Mouse (Mus musculus) megakaryocyte progenitor cell, adult 5-6 weeks (primary cell): Measurements from ENCODE around the gene Sfxn2. TPM values are rescaled to one million over a fixed set of nuclear protein-coding genes. Genes with fewer than 3 reads are reported as not detected.
"Not testable (repeated sequence)": the region's sequence is repeated elsewhere in the genome, so short reads cannot be mapped to it uniquely, and the experiment has no call there.

Experiments used
- ATAC-seq: replicated peaks from 2 replicates; pipeline ENCODE4 v1.8.0; 2016; ENCODE audit warnings: mild to moderate bottlenecking, moderate TSS enrichment, inconsistent platforms; ENCODE audit not compliant: poor library complexity
- total RNA-seq, 2 experiments: library from RNA; stranded (forward) in 1 of 2; stranded (reverse) in 1 of 2; fragments of 157-497, 149-512 nt in 1 of 2; fragments of 200-1000 nt in 1 of 2; gene quantifications; 2 replicates each; pipeline versions ENCODE4 v1.2.3 to v1.2.4; 2015 to 2017

The Sfxn2 gene
- total RNA-seq, 2 experiments from 2014 or later: 8.9 to 9.2 TPM

DNA sequence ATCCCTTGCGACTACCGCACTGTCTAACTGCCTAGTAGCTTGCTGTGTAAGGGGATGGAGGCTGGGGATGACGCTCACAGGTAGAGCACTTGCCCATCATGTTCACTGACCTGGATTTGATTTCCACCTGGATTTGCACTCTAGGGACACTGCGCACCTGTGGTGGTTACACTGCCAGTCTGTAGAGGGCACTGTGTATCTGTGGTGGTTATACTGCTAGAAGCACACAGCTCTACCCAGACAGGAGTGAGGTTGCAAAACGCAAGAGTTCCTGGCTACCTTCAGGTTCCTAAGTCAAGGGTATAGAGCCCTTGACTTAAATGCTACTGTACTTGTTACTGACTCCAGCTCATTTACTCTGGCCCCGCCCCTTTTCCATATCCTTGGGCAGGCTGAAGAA, 35.0 kb upstream of the Sfxn2 start:
- peak; percentile 72 for ATAC-seq

- no peak for ATAC-seq
These were observed 30.4 kb upstream of the Sfxn2 start for GRCm38 (mm10) chr19:46542750-46543149.

- ATAC-seq: no peak
These were observed 25.6 kb upstream of the Sfxn2 start for GRCm38 (mm10) chr19:46547565-46547964.

- ATAC-seq: no peak
These were observed 25.1 kb upstream of the Sfxn2 start for GRCm38 (mm10) chr19:46548110-46548509.

DNA sequence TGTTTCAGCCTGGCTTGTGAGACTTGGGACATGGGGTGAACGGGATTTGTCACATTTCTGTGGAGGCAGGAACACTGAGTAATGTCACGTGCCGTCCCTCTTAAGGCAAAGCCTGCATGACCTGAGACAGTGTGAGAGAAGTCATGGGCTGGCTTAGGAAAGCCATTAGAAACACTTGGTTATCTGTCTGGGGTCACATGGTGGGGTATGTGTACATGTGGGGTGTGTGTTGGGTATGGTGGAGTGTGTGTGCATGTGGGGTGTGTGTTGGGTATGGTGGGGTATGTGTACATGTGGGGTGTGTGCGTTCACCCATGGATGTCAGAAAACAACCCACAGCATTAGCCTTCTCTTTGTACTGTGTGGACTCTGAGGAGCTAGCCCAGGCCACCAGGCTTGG, 22.8 kb upstream of the Sfxn2 start:
- no peak for ATAC-seq

GRCm38 (mm10) chr19:46552496-46552895, 20.7 kb upstream of the Sfxn2 start:
- ATAC-seq: no peak

GRCm38 (mm10) chr19:46553541-46553955, 19.6 kb upstream of the Sfxn2 start:
- ATAC-seq: peak; percentile 98

DNA sequence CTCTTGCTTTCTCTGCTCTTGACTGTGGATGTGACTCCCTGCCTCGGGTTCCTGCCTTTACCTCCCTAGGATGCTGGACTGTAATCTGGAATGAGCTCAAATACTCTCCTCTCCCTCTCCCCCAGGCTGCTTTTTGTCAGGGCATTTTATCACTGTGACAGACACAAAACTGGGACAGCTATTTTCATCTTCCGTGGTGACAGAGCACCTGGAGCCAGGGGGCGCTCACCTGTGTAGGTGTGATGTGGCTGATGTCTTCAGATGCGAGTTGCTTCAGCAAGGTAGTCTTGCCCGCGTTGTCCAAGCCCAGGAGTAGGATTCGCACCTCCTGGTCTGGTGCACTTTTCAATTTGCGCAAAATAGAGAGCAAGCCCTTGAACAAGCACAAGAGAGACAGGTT, 15.2 kb upstream of the Sfxn2 start:
- ATAC-seq: no peak

- no peak for ATAC-seq
These were observed 14.5 kb upstream of the Sfxn2 start for GRCm38 (mm10) chr19:46558631-46559030.

DNA sequence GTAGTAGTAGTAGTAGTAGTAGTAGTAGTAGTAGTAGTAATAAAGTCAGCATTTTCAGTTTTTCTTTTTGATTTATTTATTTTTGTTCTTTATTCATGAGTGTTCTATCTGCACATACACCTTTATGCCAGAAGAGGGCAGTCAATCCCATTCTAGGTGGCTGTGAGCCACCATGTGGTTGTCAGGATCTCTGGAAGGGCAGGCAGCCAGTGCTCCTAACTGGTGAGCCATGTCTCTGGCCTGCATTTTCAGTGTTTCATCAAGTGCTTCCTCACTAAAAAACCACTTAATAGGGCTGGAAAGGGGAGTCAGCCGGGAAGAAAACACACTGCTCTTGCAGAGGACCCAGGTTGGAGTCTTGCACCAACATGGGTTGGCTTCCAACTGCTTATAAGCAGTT, 11.0 kb upstream of the Sfxn2 start:
- ATAC-seq: peak; percentile 98

GRCm38 (mm10) chr19:46562581-46563515, 10.3 kb upstream of the Sfxn2 start:
- no peak for ATAC-seq

DNA sequence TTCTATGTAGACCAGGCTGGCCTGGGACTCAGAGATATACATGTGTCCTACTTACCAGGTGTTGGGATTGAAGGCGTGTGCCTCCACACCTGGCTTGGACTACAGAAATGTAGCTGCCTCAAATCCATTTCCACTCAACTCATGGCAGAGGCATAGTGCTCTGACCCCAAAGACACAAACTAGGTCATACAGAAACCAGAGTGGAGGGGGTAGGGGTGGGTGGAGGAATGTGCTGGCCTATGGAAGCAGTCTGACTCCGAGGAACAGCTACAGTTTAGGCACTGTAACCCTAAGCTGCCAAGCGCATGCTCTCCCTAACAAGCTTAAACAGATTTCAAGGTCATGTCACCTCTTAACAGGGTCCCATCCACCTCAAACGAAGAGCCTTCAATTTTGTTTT, 9.6 kb upstream of the Sfxn2 start:
- no peak for ATAC-seq

DNA sequence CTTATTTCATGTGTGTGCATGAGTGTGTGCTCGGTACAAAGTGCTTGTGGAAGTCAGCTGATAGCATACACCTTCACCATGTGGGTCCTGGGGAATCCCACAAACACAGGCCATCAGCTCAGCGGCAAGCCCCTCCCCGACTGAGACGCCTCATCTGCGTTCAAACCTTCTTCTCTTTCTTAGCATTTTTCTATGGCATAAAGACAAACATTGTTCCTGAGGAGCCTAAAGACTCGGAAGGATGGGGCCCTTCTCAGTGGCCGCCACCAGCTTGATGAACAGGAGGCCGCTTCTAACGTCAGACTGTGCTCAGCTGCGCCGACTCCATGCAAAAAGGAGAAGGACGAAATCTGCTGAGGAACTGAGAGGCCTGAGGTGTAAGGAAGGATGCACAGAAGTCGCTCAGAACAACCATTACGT, 9.1 kb upstream of the Sfxn2 start:
- no peak for ATAC-seq

GRCm38 (mm10) chr19:46571211-46571877, 1.8 kb upstream of the Sfxn2 start:
- ATAC-seq: not testable (repeated sequence)

DNA sequence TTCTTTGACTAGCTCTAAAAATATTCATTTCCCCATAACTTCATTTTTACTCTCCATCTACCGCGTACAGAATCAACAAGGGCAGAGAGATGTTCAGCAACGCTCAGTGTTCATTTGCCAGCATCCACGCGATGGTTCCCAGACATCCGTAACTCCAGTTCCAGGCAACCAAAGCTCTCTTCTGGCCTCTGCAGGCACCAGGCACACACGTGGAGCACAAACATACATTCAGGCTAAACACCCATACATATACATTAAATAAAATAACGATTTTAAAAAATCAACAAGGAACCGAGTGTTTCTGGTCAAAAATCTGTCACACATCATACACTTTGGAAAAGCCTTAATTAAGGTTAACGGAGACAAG, 1.3 kb upstream of the Sfxn2 start:
- ATAC-seq: no peak

GRCm38 (mm10) chr19:46572548-46572947, 617 bp upstream of the Sfxn2 start:
- peak; percentile 3; the same call in 1 of the 2 replicates for ATAC-seq

DNA sequence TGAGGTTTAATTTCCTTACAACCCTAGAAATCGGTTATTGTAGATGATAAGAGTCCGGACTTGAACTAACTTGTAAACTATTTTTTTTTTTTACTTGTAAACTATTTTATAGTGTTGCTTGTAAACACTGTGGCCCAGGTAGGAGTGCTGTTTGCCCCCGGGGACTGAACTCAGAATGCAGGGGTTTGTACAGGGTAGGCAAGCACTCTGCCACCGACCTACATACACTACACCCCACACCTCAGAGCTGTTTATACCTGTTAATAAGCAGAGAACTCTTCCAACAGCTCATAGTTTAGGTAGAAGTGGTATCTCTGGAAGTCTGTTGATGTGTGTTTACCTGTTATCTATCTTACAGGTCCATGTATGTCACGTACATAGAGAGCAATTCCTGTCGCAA, 825 bp downstream of the Sfxn2 start:
- ATAC-seq: no peak

DNA sequence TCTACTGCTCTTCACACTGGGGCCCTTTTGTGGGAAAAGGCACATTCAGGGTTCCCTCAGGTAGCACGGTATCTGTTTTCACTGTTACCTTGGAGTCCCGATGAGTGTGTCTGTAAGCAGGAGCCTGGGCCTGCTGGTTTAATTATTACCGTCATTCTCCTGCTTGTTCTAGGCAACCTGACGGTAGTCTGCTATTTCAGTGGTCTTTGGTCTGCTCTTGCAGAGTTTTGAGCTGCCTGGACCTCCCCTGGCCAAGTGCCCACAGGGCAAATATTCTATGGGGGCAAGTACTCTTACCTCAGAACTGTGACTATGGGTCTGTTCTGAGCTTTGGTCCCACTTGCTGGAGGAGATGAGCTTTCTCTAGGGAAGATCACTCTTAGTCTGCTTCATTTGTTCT, 2.0 kb downstream of the Sfxn2 start:
- no peak for ATAC-seq

- ATAC-seq: peak; percentile 94
These were observed 14.8 kb downstream of the Sfxn2 start for GRCm38 (mm10) chr19:46587823-46588508.

DNA sequence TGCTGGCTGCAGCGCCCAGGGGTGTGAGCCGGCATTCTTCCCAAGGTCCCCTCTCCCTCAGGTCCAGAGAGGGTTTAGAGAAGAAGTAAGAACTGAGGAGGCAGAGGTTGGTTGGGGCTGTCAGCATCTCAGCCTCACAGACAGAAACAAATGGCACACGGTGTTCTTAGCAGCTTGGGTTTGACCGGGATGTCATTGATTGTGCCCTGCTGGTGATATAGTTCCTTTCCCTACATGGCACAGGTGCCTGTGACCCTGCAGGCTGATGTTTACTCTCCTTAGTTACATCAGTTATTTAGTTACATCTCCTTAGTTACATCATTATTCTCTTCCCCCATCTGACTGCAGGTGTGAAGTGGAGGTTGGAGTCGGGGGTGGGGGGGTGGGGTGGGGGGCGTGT, 18.4 kb downstream of the Sfxn2 start:
- ATAC-seq: no peak

- no peak for ATAC-seq
These were observed 19.7 kb downstream of the Sfxn2 start for GRCm38 (mm10) chr19:46592751-46593439.
